Mouse (Mus musculus) spleen, postnatal 36 days (tissue): ENCODE measurements around the gene Tia1.
"Not testable (repeated sequence)": the region's sequence is repeated elsewhere in the genome, so short reads cannot be mapped to it uniquely, and the experiment has no call there.

Experiments
- DNase-seq, 2 experiments: peaks; one replicate each; pipeline ENCODE4 v3.0.0; 2022; ENCODE audit warnings: low spot score in 2 of 2, mixed read lengths in 1 of 2

Gene Tia1

DNA sequence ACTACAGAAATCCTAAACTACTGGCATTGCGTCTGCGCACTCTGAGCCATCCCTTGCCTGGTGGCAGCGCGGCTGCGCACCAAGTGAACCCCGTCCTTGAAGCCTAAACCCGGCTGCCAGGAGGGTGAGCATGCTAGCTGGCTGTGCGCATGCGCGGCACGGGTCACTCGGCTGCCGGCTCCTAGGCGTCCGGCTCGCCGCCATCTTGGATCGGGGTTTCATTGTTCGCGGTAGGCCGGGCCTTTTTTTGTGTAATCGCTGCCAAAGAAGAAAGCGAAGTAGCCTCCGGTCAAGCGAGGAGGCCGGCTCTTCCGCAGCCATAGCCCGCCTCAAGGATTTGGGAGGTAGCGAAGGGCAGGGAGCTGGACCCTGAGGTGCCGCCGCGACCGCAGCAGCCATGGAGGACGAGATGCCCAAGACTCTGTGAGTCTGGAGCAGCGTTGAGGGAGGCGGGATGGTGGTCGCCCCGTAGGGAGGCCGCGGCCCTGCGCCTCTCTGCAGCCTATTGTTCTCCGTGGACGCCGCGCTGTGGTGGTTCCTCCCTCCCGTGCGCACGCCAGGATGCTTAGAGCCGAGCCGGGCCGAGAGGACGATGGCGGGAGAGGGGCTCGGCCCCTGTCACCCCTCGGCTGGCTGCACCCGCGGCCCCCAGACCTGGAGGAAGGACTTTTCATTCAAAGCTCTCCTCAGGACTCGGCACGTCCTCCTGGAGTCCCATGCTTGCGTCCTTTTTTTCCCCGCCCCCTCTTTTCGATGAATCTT, at the start of gene Tia1:
TSS of gene Tia1 (plus strand) at position 120 of the 762 bp plus-strand sequence.
- DNase-seq = peak; percentile 97 to 98

DNA sequence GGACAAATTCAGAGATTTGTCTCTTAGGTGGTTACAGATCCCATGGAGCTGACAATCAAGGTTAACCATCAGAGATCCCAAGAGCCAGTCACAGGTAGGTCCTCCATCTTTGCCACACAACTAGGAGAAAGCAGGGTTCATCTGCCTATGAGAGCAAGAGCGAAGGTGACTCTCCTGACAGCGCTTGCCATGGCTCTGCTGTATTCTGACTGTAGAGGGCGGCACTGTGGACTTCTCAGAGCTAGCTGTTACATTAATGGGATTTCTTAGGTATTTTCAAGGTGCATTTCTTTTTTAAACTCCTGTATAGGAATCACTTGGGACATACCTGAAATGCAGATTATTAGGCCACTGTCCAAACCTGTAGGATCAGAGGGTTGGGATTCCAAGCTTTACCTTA, 49.1 kb upstream of the Tia1 start:
- no peak for DNase-seq

DNA sequence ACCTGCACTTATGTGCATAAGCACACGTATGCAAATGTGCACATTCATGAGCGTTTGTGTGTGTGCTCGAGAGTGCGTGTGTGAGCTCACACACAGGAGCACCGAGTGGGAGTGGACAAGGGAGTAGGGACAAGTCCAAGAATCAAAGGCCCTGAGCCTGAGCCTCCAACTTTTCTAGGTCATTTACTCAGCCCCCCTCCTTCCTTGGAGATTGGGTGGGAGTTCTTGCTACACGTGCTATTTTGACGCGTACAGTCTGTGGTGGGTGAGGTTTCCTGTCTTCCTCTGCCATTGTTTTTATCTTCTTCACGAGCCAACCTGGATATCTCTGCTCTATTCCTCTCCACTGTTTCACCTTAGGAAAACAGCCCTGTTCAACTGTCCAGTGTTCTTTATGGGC, 47.1 kb upstream of the Tia1 start:
- DNase-seq = no peak

DNA sequence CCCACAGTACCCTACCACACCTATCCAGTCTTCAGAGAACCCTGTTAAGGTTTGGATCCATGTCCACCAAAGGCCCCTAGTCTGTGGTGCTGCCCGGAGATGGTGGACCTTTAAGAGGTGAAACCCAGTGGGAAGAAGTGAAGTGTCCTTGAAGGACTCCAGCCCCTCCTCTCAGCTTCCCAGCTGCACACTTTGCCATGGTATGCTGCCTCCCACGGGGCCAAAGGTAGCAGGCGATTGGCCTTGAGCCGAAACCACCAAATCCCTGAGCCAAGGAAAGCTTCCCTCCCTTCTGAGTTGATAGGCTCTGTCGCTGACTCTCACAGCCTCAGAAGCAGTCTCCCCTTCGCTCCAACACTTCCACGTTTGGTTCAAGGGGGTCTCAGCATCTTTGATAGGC, 43.3 kb upstream of the Tia1 start:
- no peak for DNase-seq

DNA sequence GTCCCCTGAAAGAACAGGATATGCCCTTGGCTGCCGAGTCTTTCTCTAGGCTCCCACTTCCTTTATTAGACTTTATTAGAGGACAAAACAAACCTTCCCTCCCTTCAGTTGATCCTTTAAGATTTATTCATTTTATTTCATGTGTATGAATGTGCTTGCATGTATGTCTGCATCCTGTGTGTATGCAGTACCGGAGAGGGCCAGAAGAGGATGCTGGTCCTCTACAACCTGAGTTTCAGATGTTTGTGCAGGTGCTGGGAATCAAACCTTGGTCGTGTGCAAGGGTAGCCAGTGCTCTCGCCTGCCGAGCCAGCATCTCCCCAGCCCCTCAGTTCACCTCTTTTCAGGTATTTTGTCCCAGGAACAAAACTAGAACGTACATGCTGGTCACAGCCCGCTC, 42.6 kb upstream of the Tia1 start:
- DNase-seq = no peak

DNA sequence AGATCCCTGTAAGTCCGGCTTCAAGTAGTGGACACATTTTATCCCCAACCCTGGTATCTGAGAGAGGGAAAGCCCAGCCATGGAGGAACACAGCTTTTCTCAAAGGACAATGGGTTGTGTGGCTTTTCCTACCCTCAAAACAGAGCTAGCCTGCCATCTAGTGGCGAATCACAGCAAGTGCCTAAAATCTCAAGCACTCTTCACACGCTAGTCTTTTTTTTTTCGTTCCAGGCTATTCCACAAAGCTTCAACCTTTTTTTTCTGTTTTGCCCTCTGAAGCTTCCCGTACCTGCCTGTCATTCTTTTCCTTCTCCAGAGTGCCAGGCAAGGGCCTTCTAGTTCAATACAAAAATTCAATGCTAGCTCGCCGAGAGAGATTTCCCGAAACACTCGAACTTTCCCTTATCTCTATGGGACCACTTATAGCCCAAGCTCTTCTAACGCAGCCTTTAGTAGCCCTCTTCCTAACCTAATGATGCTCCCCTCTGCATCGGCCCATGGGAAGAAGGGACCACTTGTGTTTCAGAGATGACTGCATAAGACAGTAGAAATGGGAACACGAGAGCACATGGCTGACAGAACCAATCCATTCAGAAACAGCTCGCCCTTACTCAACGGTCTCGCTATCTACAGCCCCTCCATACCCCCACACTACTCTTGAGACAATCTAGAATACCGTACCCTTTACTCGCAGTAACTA, 39.4 kb upstream of the Tia1 start:
- DNase-seq = peak; percentile 63 to 78

DNA sequence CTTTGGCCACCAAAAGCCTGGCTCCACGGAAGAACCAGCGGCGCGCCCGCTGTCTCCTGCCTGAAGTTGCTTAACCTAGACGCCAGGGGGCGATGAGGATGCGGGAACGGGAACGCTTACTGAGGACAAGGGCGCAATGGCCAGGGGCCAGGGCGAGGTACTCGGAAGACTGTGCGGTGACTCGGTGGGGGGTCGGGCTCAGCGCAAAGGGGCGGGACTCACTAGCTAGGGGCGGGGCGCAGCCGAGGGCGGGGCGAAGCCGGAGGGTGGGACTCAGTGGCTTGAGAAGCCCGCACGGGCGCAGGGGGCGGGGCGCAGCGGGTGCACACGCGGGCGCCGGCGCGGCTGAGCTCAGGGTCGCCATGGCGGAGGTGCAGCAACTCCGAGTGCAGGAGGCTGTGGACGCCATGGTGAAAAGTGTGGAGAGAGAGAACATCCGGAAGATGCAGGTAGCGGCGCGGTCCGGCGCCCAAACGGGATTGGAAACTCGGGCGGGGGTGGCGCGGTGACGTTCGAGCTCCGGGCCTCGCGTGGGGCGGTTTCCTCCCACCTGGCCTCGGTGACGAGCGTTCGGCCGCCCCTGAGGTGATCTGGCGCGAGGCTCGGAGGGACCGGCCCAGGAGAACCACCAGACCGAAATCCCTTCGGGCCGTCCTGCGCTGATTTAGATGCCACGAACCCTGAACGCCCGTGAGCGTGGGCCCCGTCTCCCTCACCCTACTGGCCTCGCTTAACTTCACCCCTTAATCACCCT, 38.5 kb upstream of the Tia1 start, which contains the start of gene Fam136a:
TSS of gene Fam136a (plus strand) at position 276 of the 754 bp plus-strand sequence.
- peak; percentile 93 to 95 for DNase-seq

DNA sequence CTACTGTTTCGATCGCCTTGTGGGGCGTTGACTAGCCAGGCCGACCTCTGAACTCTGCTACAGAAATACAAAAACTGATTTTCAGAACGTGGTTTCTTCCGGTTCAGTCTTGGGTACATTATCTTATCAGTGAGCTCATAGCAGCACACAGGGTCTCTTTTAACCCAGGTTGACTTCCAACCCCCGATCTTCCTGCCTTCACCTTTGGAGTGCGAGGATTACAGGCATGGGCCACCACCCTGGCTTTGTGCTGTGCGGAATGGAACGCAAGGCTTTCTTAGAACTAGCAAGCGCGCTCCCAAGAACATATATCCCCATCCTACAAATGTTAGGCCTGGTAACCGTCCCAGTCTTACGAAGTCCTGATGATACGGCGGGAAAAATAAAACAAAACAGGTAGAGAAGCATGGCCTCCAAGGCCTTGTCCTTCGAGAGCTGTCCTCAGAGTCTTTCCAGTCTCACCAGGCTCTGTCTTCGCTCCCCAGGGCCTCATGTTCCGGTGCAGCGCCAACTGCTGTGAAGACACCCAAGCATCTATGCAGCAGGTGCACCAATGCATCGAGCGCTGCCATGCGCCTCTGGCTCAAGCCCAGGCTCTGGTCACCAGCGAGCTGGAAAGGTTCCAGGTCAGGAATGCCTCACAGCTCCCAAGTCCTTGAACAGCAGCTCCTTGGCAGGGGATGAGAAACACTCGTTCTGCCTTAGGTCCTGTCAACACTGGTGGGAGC, 37.7 kb upstream of the Tia1 start:
- peak in 1 of 2 experiments; percentile 8 for DNase-seq

DNA sequence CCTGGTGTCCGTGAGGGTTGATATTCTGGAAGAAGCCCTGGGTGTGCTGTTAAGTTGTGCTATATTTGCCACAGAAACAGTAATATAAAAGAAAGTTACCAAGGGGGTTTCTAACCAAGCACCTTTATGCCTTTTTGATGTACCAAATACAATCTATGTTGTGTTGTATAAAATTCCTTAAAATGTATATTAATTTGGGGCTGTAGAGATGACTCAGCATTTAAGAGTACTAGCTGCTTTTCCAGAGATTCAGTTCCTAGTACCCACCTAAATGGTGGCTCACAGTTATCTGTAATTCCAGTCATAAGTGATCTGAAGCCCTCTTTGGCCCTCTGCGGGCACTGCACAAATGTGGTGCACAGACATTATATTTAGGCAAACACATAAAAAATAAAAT, 37.2 kb upstream of the Tia1 start:
- no peak for DNase-seq

DNA sequence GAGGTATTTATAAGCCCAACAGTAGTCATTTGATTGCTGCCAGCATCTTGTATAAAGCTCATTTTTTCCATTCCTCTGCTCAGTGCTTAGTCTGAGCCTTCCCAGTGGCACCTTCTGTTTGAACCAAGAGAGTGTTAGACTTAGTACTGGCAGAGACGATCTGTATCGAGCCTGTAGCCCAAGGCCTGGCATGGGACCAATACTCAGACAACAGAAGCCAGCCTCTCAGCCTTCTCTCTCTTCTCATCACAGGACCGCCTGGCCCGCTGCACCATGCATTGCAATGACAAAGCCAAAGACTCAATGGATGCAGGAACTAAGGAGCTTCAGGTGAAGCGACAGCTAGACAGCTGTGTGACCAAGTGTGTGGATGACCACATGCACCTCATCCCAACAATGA, 35.5 kb upstream of the Tia1 start:
- DNase-seq = no peak

DNA sequence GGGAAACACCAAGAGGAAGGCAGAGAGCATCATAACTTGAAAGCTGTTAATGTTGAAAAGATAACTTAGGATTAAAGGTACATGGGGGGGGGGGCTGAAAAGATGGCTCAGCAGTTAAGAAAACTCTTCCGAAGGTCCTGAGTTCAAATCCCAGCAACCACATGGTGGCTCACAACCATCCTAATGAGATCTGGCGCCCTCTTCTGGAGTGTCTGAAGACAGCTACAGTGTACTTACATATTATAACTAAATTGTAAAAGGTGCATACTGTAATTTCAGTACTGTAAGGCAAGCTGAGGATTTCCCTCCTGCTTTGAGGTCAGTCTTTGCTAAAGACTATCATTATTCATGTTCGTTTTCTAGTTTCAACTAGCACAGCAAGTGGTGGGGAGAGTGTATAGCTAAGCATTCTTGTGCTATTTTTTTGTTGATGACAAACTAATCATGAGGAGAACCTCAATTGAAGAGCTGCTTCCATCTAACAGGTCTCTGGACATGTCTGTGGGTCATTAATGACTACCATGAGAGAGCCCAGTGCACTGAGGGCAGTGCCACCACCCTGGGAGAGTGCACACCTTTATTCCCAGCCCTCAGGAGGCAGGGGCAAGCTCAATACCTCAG, 33.8 kb upstream of the Tia1 start:
- DNase-seq = peak; percentile 18 to 28

DNA sequence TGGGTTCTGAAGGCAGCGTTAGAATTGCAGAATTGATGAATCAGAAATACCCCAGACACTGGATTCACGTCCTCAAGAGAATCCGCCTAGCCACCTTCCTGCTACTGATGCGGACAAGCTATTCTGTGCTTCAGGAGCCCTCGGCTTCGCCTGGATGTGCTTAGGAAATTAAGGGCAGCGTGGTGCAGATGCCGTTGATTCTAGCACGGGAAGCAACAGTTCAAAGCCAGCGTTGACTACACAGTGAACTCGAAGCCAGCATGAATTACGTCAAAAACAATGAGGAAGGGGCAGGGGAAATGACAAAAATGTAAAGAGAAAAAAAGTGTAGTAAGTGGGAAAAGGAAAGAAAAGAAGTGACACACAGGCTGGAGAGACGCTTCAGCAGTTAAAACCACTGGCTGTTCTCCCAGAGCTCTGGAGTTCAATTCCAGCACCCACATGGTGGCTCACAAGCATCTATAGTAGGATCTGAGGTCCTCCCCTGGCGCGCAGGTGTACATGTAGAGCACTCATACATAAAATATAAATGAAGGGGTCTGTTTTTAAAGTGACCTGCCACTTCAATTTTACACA, 33.2 kb upstream of the Tia1 start, which contains the start of gene Snrpg:
TSS of gene Snrpg (plus strand) at position 541 of the 576 bp plus-strand sequence.
- no peak for DNase-seq

DNA sequence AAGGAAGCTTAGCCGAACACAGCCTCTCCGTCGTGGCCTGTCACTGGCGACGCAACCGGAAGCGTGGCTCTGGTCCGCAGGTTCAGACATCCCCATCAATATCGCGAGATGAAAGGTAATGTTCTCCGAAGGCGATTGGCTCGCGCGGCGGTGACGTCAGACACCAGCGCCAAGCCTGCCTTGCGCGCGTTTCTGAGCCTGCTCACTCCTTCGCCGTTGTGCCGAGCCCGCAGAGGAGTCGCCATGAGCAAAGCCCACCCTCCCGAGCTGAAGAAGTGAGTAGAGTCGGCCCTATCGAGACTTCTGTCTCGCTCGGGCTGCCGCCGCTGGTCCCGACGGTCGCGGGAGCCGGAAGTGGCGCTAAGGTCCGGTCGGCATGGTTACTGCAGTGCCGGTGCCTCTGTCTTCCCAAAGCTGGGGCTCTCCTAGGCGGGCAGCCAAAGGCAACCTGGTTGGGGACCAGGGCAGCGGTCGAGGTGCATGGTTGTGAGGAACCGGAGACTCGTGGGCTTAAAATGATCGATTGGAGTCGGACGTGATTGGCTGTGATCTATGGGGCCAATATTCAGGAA, 32.6 kb upstream of the Tia1 start:
- DNase-seq = peak; percentile 95 to 96

DNA sequence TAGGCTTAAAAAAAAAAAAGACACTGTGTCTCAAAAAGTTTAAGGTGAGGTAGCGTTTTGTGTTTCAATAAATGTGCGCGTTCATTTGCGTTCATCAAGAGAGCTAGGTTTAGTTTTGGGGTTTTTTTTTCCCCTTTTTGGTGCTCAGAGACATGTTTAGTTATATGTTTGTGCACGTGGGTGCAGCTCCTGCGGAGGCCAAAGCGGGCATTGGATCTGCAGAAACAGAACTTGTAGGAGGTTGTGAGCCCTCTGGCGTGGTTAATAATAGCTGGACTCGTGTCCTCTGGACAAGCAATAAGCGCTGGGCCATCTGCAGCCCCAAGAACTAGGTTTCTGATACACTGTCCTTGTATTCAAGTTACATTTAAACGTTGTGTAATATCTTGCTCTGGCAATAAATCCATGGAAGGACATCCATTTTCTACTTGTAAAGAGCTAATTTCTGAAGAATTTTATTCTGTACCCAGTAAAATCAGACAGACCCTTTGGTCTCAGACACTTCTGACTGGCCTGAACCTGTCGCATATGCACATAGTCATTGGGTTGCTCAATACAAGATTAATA, 32.0 kb upstream of the Tia1 start:
- no peak for DNase-seq

DNA sequence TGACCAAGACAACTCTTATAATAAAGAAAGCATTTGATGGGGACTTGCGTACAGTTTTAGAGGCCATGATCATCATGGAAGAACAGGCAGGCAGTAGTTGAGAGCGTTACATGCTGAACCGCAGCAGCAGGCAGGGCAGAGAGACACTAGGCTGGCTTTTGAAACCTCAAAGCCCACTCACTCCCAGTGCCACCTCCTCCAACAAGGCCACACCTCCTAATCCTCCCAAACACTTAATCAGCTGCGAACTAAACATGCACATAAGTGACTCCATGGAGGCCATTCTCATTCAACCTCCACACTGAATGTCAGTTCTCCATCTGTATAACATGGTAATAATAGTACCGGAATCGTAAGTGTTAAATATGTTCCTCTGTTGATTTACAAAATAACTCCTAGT, 30.5 kb upstream of the Tia1 start:
- no peak for DNase-seq

DNA sequence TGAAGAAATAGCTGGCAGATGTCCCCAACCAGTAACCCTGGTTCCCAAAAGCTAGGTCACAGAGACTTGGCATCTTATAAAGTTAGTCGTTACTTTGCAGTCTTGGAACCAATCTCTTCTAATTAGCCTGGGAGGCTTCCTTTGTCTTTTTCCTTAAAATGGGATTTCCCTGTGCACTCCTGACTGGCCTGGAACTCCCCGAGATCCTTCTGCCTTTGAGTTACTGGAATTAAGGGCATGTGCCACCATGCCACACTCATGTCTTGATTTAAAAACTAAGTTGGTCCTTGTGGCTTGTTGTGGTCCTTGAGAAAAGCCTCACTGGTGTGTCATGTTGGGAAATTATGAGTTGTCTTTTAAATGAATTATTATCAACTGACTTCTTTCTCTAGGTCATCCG, 25.7 kb upstream of the Tia1 start:
- DNase-seq = no peak

DNA sequence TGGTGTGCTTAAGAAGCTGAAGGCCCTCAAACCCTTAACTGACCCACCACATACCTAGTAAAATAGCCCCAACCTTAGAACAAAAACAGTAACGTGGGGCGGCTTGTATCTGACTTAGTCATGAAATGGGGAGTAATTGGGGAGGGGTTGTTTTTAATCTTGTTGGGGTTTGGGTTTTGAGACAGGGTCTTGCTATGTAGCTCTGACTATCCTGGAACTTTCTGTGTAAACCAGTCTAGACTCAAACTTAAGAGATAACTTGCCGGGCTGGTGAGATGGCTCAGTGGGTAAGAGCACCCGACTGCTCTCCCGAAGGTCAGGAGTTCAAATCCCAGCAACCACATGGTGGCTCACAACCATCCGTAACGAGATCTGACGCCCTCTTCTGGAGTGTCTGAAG, 23.9 kb upstream of the Tia1 start:
- DNase-seq = not testable (repeated sequence)

DNA sequence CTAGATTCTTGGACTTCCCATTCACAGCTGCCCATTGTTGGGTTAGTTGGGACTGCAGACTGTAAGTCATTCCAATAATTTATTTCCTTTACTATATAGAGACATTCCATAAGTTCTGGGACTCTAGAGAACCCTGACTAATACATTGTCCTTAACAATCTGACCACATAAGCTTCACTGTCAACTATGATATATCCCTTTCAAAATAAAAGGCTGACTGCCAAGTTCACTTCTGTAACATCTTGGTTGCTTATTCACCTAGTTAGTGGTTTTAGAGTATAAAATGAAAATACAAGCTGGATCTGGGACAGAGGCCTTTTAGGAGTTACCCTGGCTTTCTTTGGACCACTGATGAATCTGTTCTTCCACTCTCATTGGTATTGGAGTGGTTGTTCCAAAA, 21.5 kb upstream of the Tia1 start:
- DNase-seq = no peak

DNA sequence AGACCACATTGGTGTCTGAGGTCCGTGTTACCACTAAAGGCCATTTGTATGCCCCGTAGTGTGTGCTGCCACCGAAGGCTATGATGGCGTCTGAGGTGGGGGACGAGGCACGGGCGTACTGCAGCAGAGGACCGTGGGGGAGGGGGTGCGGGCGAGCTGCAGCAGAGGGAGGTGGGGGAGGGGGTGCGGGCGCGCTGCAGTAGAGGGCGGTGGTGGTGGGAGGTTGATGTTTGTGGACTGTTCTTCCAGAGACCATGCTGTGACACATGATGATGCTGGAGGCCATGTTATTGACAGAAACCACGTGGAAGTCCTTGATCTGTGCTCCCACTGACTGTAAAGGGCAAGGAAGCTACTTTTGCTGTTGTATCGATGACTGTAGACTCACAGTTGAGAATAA, 20.6 kb upstream of the Tia1 start:
- no peak for DNase-seq

DNA sequence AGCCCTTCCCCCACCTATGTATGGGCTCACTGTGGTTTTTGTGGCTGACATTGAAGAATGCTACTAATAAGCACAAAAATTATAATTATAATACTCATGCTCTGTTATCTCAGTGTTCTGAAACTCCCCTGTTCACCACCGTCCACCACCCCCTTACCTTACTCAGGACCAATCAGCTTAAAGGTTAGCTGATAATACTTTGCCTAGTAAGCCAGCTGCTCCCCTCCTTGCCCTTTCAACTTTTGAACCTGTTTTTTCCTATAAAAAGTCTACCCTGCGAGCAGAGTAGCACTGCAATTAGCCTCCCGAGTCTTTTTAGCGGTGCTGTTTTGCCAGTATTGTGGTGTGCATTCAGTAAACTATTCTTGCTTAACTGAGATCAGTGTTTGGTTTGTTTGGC, 19.3 kb upstream of the Tia1 start:
- no peak for DNase-seq
